Mouse (Mus musculus): ENCODE data around the gene Ccdc36.

DNA sequence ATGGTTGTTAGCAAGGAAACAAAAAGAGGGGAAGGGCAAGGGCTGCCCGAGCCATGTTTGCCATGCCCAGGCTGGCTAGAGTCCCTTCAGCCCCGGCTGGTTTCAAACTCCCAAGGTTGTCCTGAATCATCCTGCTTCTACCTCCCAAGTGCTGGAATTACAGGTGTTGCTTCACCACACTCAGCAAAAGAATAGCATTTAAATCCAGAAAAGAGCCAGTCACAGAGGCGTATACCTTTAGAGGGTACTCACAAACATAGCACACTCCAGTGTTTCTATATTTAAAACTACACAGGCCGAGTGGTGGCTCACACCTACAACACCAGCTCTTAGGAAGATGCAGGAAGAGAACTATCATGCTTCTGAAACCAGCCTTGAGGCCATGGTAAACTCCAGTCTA, 18.7 kb downstream of the Ccdc36 start:
- TF ChIP-seq CTCF (IDR thresholded peaks at IDR 0.05 in 2 of 3, conservative IDR thresholded peaks at IDR 0.05 in 1 of 3; ENCODE audit: control insufficient read depth in 1 of 3, insufficient read depth in 1 of 3, low read depth in 2 of 3, low read length in 3 of 3, poor library complexity in 1 of 3, severe bottlenecking in 1 of 3) (no peak), POLR2A (IDR thresholded peaks at IDR 0.05; ENCODE audit: control insufficient read depth in 1 of 2, insufficient read depth in 1 of 2, low read depth in 1 of 2, low read length in 2 of 2, poor library complexity in 1 of 2) (no peak), E2F4 (IDR thresholded peaks at IDR 0.05; ENCODE audit: borderline replicate concordance, low read depth, low read length) (no peak), EP300 (IDR thresholded peaks at IDR 0.05; ENCODE audit: low read depth in 1 of 2, low read length in 2 of 2) (no peak)
